Mouse (Mus musculus): ENCODE data around the gene Trip12. TPM values are rescaled to one million over a fixed set of nuclear protein-coding genes. Genes with fewer than 3 reads are reported as not detected.

The Trip12 gene
- total RNA-seq, 2 experiments from 2014 or later: 248 to 284 TPM

GRCm38 (mm10) chr1:84860360-84861254 lies 20.3 kb upstream of the Trip12 start:
- no peak for DNase-seq (ENCODE audit: low spot score in 2 of 2)

- no peak for DNase-seq (ENCODE audit: low spot score in 2 of 2)
Measured at GRCm38 (mm10) chr1:84859597-84859996, 19.3 kb upstream of the Trip12 start.

GRCm38 (mm10) chr1:84855756-84856155 lies 15.4 kb upstream of the Trip12 start:
- DNase-seq (ENCODE audit: low spot score in 2 of 2): no peak

- DNase-seq (ENCODE audit: low spot score in 2 of 2): no peak
Measured at GRCm38 (mm10) chr1:84854966-84855365, 14.7 kb upstream of the Trip12 start.

GRCm38 (mm10) chr1:84853721-84854120 lies 13.4 kb upstream of the Trip12 start:
- DNase-seq (ENCODE audit: low spot score in 2 of 2): no peak

- DNase-seq (ENCODE audit: low spot score in 2 of 2): no peak
Measured at GRCm38 (mm10) chr1:84851512-84852235, 11.4 kb upstream of the Trip12 start.

GRCm38 (mm10) chr1:84850471-84850870 lies 10.2 kb upstream of the Trip12 start:
- DNase-seq (ENCODE audit: low spot score in 2 of 2): no peak

- no peak for DNase-seq (ENCODE audit: low spot score in 2 of 2)
Measured at GRCm38 (mm10) chr1:84849804-84850203, 9.5 kb upstream of the Trip12 start.

GRCm38 (mm10) chr1:84848801-84849455 lies 8.6 kb upstream of the Trip12 start:
- DNase-seq (ENCODE audit: low spot score in 2 of 2): no peak

GRCm38 (mm10) chr1:84848335-84848734 lies 8.0 kb upstream of the Trip12 start:
- no peak for DNase-seq (ENCODE audit: low spot score in 2 of 2)

- no peak for DNase-seq (ENCODE audit: low spot score in 2 of 2)
Measured at GRCm38 (mm10) chr1:84847698-84848097, 7.4 kb upstream of the Trip12 start.

GRCm38 (mm10) chr1:84843366-84843765 lies 3.0 kb upstream of the Trip12 start:
- DNase-seq (ENCODE audit: low spot score in 2 of 2): no peak

- no peak for DNase-seq (ENCODE audit: low spot score in 2 of 2)
Measured at GRCm38 (mm10) chr1:84841061-84841460, 745 bp upstream of the Trip12 start.

GRCm38 (mm10) chr1:84839309-84840017 lies 853 bp downstream of the Trip12 start, which contains the start of gene Fbxo36:
Gene Fbxo36 (plus strand): TSS chr1:84839841.
- DNase-seq (ENCODE audit: low spot score in 2 of 2): peak; percentile 84 to 85

- peak; percentile 28 to 49 for DNase-seq (ENCODE audit: low spot score in 2 of 2)
Measured at GRCm38 (mm10) chr1:84838621-84839151, 1.6 kb downstream of the Trip12 start.

- no peak for DNase-seq (ENCODE audit: low spot score in 2 of 2)
Measured at GRCm38 (mm10) chr1:84838156-84838555, 2.2 kb downstream of the Trip12 start.

- no peak for DNase-seq (ENCODE audit: low spot score in 2 of 2)
Measured at GRCm38 (mm10) chr1:84837523-84838145, 2.7 kb downstream of the Trip12 start.

- DNase-seq (ENCODE audit: low spot score in 2 of 2): no peak
Measured at GRCm38 (mm10) chr1:84825091-84825490, 15.2 kb downstream of the Trip12 start.

- DNase-seq (ENCODE audit: low spot score in 2 of 2): no peak
Measured at GRCm38 (mm10) chr1:84817596-84817995, 22.7 kb downstream of the Trip12 start.

GRCm38 (mm10) chr1:84803788-84804187 lies 36.5 kb downstream of the Trip12 start:
- no peak for DNase-seq (ENCODE audit: low spot score in 2 of 2)

Measured in adrenal gland, postnatal 4 days (tissue).